13 mouse cellular contexts compared by ENCODE assay signal in genomic region chr2:29835391-29835899, GRCm38 (mm10). TPM values are rescaled to one million over a fixed set of nuclear protein-coding genes. Genes with fewer than 3 reads are reported as not detected.
DNase-seq lines count a peak whose midpoint lies in the region; ATAC-seq and TF ChIP-seq lines count a peak whose summit lies in the region.
"Had no signal": no experiment of that assay in that cellular context is flagged by ENCODE, and none has a peak within 500 bp of the region (broad histone marks: within the 10 kb centered on the region; RNA-seq: fewer than 3 reads in every experiment).

No protein-coding gene starts in this region.

- ATAC-seq in kidney, embryonic 16.5 days (ENCODE audit: low FRiP score, low TSS enrichment), result no peak
- ATAC-seq in hindbrain, embryonic 14.5 days (ENCODE audit: low FRiP score), result peak; percentile 34; the same call in 1 of the 2 replicates
- ATAC-seq in neural tube, embryonic 11.5 days (ENCODE audit: insufficient read depth, low FRiP score, low TSS enrichment), result peak; percentile 46

- TF ChIP-seq POLR2A in brain, embryonic 14.5 days (IDR thresholded peaks at IDR 0.05; ENCODE audit: borderline replicate concordance, extremely low read depth, insufficient read depth, insufficient read length, poor library complexity, severe bottlenecking), result no peak

- H3K9ac ChIP-seq in kidney, embryonic 16.5 days (replicated peaks; ENCODE audit: low read length), result no peak overlapping the region
- peak overlapping the region; percentile 3 for H3K9ac ChIP-seq in hindbrain, embryonic 14.5 days
- H3K9ac ChIP-seq in neural tube, embryonic 11.5 days (ENCODE audit: low read length), result peak overlapping the region; percentile 31; the same call in 1 of the 2 replicates
- H3K9ac ChIP-seq: embryonic facial prominence, embryonic 13.5 days; heart, embryonic 12.5 days; limb, embryonic 13.5 days had no signal

- H3K4me1 ChIP-seq in kidney, embryonic 16.5 days (ENCODE audit: insufficient read depth, low read length), result no peaks in the 10 kb centered on the region
- H3K4me1 ChIP-seq in hindbrain, embryonic 14.5 days (replicated peaks; ENCODE audit: control insufficient read depth, insufficient read depth, low read length), result peaks cover 15% of the 10 kb centered on the region
- peaks cover 31% of the 10 kb centered on the region for H3K4me1 ChIP-seq in neural tube, embryonic 11.5 days (ENCODE audit: control insufficient read depth, insufficient read depth, low read length)
- H3K4me1 ChIP-seq: embryonic facial prominence, embryonic 13.5 days; limb, embryonic 13.5 days had no signal

- H3K4me2 ChIP-seq in kidney, embryonic 16.5 days (replicated peaks; ENCODE audit: low read depth, low read length), result no peak overlapping the region
- no peak overlapping the region for H3K4me2 ChIP-seq in hindbrain, embryonic 14.5 days (replicated peaks)
- H3K4me2 ChIP-seq in neural tube, embryonic 11.5 days (ENCODE audit: low read depth), result no peak overlapping the region
- H3K4me2 ChIP-seq: embryonic facial prominence, embryonic 13.5 days; heart, embryonic 12.5 days; limb, embryonic 13.5 days had no signal

- H3K4me3 ChIP-seq in kidney, embryonic 16.5 days (ENCODE audit: low read length), result no peak overlapping the region
- no peak overlapping the region for H3K4me3 ChIP-seq in hindbrain, embryonic 14.5 days (replicated peaks; ENCODE audit: low read length)
- no peak overlapping the region for H3K4me3 ChIP-seq in neural tube, embryonic 11.5 days (ENCODE audit: low read depth, low read length)
- H3K4me3 ChIP-seq: embryonic facial prominence, embryonic 13.5 days; heart, embryonic 12.5 days; limb, embryonic 13.5 days had no signal

- no peak for TF ChIP-seq CTCF in brain, embryonic 14.5 days (IDR thresholded peaks at IDR 0.05; ENCODE audit: borderline replicate concordance, extremely low read depth, insufficient read depth, insufficient read length)

- H3K36me3 ChIP-seq in kidney, embryonic 16.5 days (ENCODE audit: insufficient read depth, low read length), result 0 out of 2 replicates have a peak, but pooled peaks cover 16% of the 10 kb centered on the region
- H3K36me3 ChIP-seq in hindbrain, embryonic 14.5 days (replicated peaks; ENCODE audit: control insufficient read depth, insufficient read depth), result peaks cover 18% of the 10 kb centered on the region
- H3K36me3 ChIP-seq in neural tube, embryonic 11.5 days (ENCODE audit: control insufficient read depth, insufficient read depth, low read length), result peaks cover 4% of the 10 kb centered on the region; the same call in 1 of the 2 replicates

- no peak overlapping the region for H3K27ac ChIP-seq in kidney, embryonic 16.5 days (ENCODE audit: low read length)
- H3K27ac ChIP-seq in hindbrain, embryonic 14.5 days, result peak overlapping the region; percentile 34
- peak overlapping the region; percentile 85 for H3K27ac ChIP-seq in neural tube, embryonic 11.5 days (ENCODE audit: low read depth, low read length)
- H3K27ac ChIP-seq: embryonic facial prominence, embryonic 13.5 days; limb, embryonic 13.5 days had no signal

- 59% methylated on average over 2 of the region's 2 CpGs for WGBS in kidney, embryonic 16.5 days
- 9% methylated on average over 2 of the region's 2 CpGs for WGBS in hindbrain, embryonic 14.5 days
- WGBS in neural tube, embryonic 11.5 days, result 11% methylated on average over 2 of the region's 2 CpGs

- no peaks in the 10 kb centered on the region for H3K27me3 ChIP-seq in kidney, embryonic 16.5 days (ENCODE audit: insufficient read depth, low read length)
- no peaks in the 10 kb centered on the region for H3K27me3 ChIP-seq in hindbrain, embryonic 14.5 days (ENCODE audit: control insufficient read depth, insufficient read depth, low read length)
- no peaks in the 10 kb centered on the region for H3K27me3 ChIP-seq in neural tube, embryonic 11.5 days (ENCODE audit: control insufficient read depth, insufficient read depth, low read length)
- H3K27me3 ChIP-seq: CH12.LX; embryonic facial prominence, embryonic 13.5 days; heart, embryonic 12.5 days; limb, embryonic 13.5 days had no signal

- no peaks in the 10 kb centered on the region for H3K9me3 ChIP-seq in kidney, embryonic 16.5 days (ENCODE audit: low read length)
- no peaks in the 10 kb centered on the region for H3K9me3 ChIP-seq in hindbrain, embryonic 14.5 days (ENCODE audit: control insufficient read depth, low read length)
- H3K9me3 ChIP-seq in neural tube, embryonic 11.5 days (ENCODE audit: control insufficient read depth, low read length), result no peaks in the 10 kb centered on the region
- H3K9me3 ChIP-seq: embryonic facial prominence, embryonic 13.5 days; heart, embryonic 12.5 days; limb, embryonic 13.5 days had no signal

- DNase-seq in kidney, adult 9 months, result peak; percentile 61
- DNase-seq in brain, embryonic 14.5 days (ENCODE audit: low read depth), result peak; percentile 75
- DNase-seq in hindbrain, embryonic 14.5 days (ENCODE audit: low spot score), result no peak
- DNase-seq in neural tube, embryonic 11.5 days (ENCODE audit: low spot score), result peak; percentile 67
- DNase-seq in right cerebral cortex, postnatal 4 days, result no peak
- DNase-seq in heart, postnatal 36 days, result no peak
- DNase-seq in layer of hippocampus, adult 8-10 months (ENCODE audit: low spot score in 2 of 2), result no peak
- DNase-seq: right cerebral cortex, postnatal 25 days had no signal

- intact Hi-C loops in heart, postnatal 36 days (cut with DNase I), result no loop called here

RNA-seq across cellular contexts. Expression of gene Urm1, which starts 15.6 kb away (rescaled TPM):
- polyA plus RNA-seq in kidney, embryonic 16.5 days (2015; fragmentation: Nextera tagmentation; extraction: Ambion mirVana), result 27.5 and 31.1 TPM in 2 replicates
- 51.5 and 67.1 TPM in 2 replicates for polyA plus RNA-seq in brain, embryonic 14.5 days (2012; rRNA removed)
- polyA plus RNA-seq in hindbrain, embryonic 14.5 days (2014; fragmentation: Nextera tagmentation; extraction: Ambion mirVana), result 24.6 and 24.9 TPM in 2 replicates
- polyA plus RNA-seq in neural tube, embryonic 11.5 days (2014; fragmentation: Nextera tagmentation; extraction: Ambion mirVana), result 21.9 and 23.9 TPM in 2 replicates
- 10 to 100 TPM; 30.4 to 34.2 TPM for total RNA-seq in heart, postnatal 36 days (2021)
- total RNA-seq in layer of hippocampus, adult 8-10 months (2022), result 10 to 100 TPM; 54.4 to 63.1 (median 58.9) TPM

RNA-seq across cellular contexts. Expression of gene Slc27a4, which starts 33.0 kb away (rescaled TPM):
- polyA plus RNA-seq in kidney, embryonic 16.5 days (2015; fragmentation: Nextera tagmentation; extraction: Ambion mirVana), result 16.5 and 17.7 TPM in 2 replicates
- polyA plus RNA-seq in brain, embryonic 14.5 days (2012; rRNA removed), result 67.6 and 78.8 TPM in 2 replicates
- 40.1 and 43.7 TPM in 2 replicates for polyA plus RNA-seq in hindbrain, embryonic 14.5 days (2014; fragmentation: Nextera tagmentation; extraction: Ambion mirVana)
- 20.5 and 20.8 TPM in 2 replicates for polyA plus RNA-seq in neural tube, embryonic 11.5 days (2014; fragmentation: Nextera tagmentation; extraction: Ambion mirVana)
- 10 to 100 TPM; 16.2 to 19.3 TPM for total RNA-seq in heart, postnatal 36 days (2021)
- total RNA-seq in layer of hippocampus, adult 8-10 months (2022), result 10 to 100 TPM; 65.4 to 69.0 (median 67.5) TPM

RNA-seq across cellular contexts. Expression of gene Cercam, which starts 33.5 kb away (rescaled TPM):
- polyA plus RNA-seq in kidney, embryonic 16.5 days (2015; fragmentation: Nextera tagmentation; extraction: Ambion mirVana), result 20.1 and 20.8 TPM in 2 replicates
- polyA plus RNA-seq in brain, embryonic 14.5 days (2012; rRNA removed), result 24.8 and 39.2 TPM in 2 replicates
- 15.9 and 19.1 TPM in 2 replicates for polyA plus RNA-seq in hindbrain, embryonic 14.5 days (2014; fragmentation: Nextera tagmentation; extraction: Ambion mirVana)
- 17.5 and 20.2 TPM in 2 replicates for polyA plus RNA-seq in neural tube, embryonic 11.5 days (2014; fragmentation: Nextera tagmentation; extraction: Ambion mirVana)
- total RNA-seq in heart, postnatal 36 days (2021), result 1 to 10 TPM; 4.4 to 4.9 TPM
- 10 to 100 TPM; 12.7 to 15.2 (median 13.8) TPM for total RNA-seq in layer of hippocampus, adult 8-10 months (2022)

RNA-seq across cellular contexts. Expression of gene Trub2, which starts 47.1 kb away (rescaled TPM):
- 42.4 and 45.7 TPM in 2 replicates for polyA plus RNA-seq in kidney, embryonic 16.5 days (2015; fragmentation: Nextera tagmentation; extraction: Ambion mirVana)
- polyA plus RNA-seq in brain, embryonic 14.5 days (2012; rRNA removed), result 43.2 and 47.8 TPM in 2 replicates
- polyA plus RNA-seq in hindbrain, embryonic 14.5 days (2014; fragmentation: Nextera tagmentation; extraction: Ambion mirVana), result 23.9 and 26.3 TPM in 2 replicates
- 31.4 and 33.9 TPM in 2 replicates for polyA plus RNA-seq in neural tube, embryonic 11.5 days (2014; fragmentation: Nextera tagmentation; extraction: Ambion mirVana)
- total RNA-seq in heart, postnatal 36 days (2021), result 10 to 100 TPM; 32.5 to 33.1 TPM
- total RNA-seq in layer of hippocampus, adult 8-10 months (2022), result 10 to 100 TPM; 39.3 to 53.1 (median 51.4) TPM

RNA-seq across cellular contexts. Expression of gene Coq4, which starts 48.2 kb away (rescaled TPM):
- polyA plus RNA-seq in kidney, embryonic 16.5 days (2015; fragmentation: Nextera tagmentation; extraction: Ambion mirVana), result 44.7 and 46.1 TPM in 2 replicates
- polyA plus RNA-seq in brain, embryonic 14.5 days (2012; rRNA removed), result 41.8 and 51.7 TPM in 2 replicates
- polyA plus RNA-seq in hindbrain, embryonic 14.5 days (2014; fragmentation: Nextera tagmentation; extraction: Ambion mirVana), result 35.1 and 35.3 TPM in 2 replicates
- polyA plus RNA-seq in neural tube, embryonic 11.5 days (2014; fragmentation: Nextera tagmentation; extraction: Ambion mirVana), result 41.8 and 46.6 TPM in 2 replicates
- total RNA-seq in heart, postnatal 36 days (2021), result 10 to 100 TPM; 20.2 to 24.3 TPM
- 10 to 100 TPM; 24.7 to 31.2 (median 28.6) TPM for total RNA-seq in layer of hippocampus, adult 8-10 months (2022)

Comparison
In these comparisons a context has a peak if more than half of its experiments do, and no peak if none do; other contexts are left out.
1. DNase-seq: peak in kidney, adult 9 months (single experiment), brain, embryonic 14.5 days (single experiment) and neural tube, embryonic 11.5 days (single experiment); none in hindbrain, embryonic 14.5 days (single experiment), right cerebral cortex, postnatal 4 days (single experiment), heart, postnatal 36 days (0 of 2) and layer of hippocampus, adult 8-10 months (0 of 2).